11 mouse cellular contexts compared by ENCODE assay signal in the genomic region with DNA sequence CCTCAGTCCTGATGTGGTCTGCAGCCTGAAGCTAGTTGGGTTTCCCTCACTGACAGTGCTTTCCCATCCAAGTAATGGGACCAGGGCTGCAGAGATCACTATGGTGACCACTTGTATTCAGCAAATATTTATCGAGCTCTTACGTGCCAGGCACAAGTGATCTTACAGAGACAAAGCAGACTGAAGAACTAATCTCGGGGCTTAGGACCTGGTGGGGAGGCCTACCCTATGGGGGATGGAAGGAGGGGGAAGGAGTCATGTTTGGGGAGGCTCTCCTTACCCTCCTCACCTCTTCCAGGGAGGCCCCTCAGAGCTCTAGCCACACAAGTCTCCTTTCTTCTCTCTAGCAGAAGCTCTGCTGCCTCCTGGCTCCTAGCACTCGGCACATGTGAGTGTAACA. TPM values are rescaled to one million over a fixed set of nuclear protein-coding genes. Genes with fewer than 3 reads are reported as not detected.
DNase-seq lines count a peak whose midpoint lies in the region; ATAC-seq and TF ChIP-seq lines count a peak whose summit lies in the region.
"Had no signal": no experiment of that assay in that cellular context is flagged by ENCODE, and none has a peak within 500 bp of the region (broad histone marks: within the 10 kb centered on the region; RNA-seq: fewer than 3 reads in every experiment).

No protein-coding gene starts in this region.

- H3K36me3 ChIP-seq in neural tube, embryonic 12.5 days = no peaks in the 10 kb centered on the region
- no peaks in the 10 kb centered on the region for H3K36me3 ChIP-seq in stomach, embryonic 16.5 days (ENCODE audit: control insufficient read depth, insufficient read depth, low read length)

- no peak for TF ChIP-seq CTCF in cerebellum, adult 2 months (IDR thresholded peaks at IDR 0.05; ENCODE audit: borderline replicate concordance, insufficient read depth, low read depth, low read length)
- no peak for TF ChIP-seq CTCF in left cerebral cortex, adult 2 months (IDR thresholded peaks at IDR 0.05)

- no peak for ATAC-seq in neural tube, embryonic 12.5 days (ENCODE audit: low FRiP score, low read depth)
- no peak for ATAC-seq in stomach, embryonic 16.5 days (ENCODE audit: insufficient read depth, low FRiP score)
- ATAC-seq: forebrain, postnatal 0 days had no signal

- intact Hi-C loops in left cerebral cortex, adult 2 months (cut with DNase I) = loop anchor here (5.0 kb wide), 1 partner anchor 532 kb away; no protein-coding TSS in a partner anchor

- DNase-seq in cerebellum, adult 2 months = no peak
- DNase-seq in cerebellum, adult 18-20 months = no peak
- no peak for DNase-seq in left cerebral cortex, adult 2 months (ENCODE audit: extremely low spot score in 1 of 2, low spot score in 2 of 2)
- no peak for DNase-seq in left cerebral cortex, adult 8-10 months (ENCODE audit: low spot score in 2 of 2)
- no peak for DNase-seq in neural tube, embryonic 10.5 days (ENCODE audit: extremely low spot score, low spot score)
- no peak for DNase-seq in left cerebral cortex, adult 9 months (ENCODE audit: low spot score in 2 of 2)
- DNase-seq: forebrain, postnatal 0 days; thymus, adult 18-20 months had no signal

- H3K4me1 ChIP-seq in cerebellum, adult 2 months (ENCODE audit: control insufficient read depth, insufficient read depth, low read length) = peaks cover 47% of the 10 kb centered on the region
- H3K4me1 ChIP-seq in neural tube, embryonic 12.5 days = peaks cover 12% of the 10 kb centered on the region
- H3K4me1 ChIP-seq in stomach, embryonic 16.5 days (ENCODE audit: control insufficient read depth, insufficient read depth, low read length) = peaks cover 30% of the 10 kb centered on the region

- no peak overlapping the region for H3K4me3 ChIP-seq in cerebellum, adult 2 months (replicated peaks; ENCODE audit: insufficient read depth, low read depth, low read length)
- no peak overlapping the region for H3K4me3 ChIP-seq in left cerebral cortex, adult 2 months
- no peak overlapping the region for H3K4me3 ChIP-seq in neural tube, embryonic 12.5 days
- no peak overlapping the region for H3K4me3 ChIP-seq in stomach, embryonic 16.5 days (replicated peaks; ENCODE audit: low read length)
- H3K4me3 ChIP-seq: myocyte had no signal

- no peak for TF ChIP-seq POLR2A in cerebellum, adult 2 months (IDR thresholded peaks at IDR 0.05; ENCODE audit: borderline replicate concordance, insufficient read depth, low read length)

- 0 out of 2 replicates have a peak overlapping the region, but pooled peaks have one; percentile 0 for H3K27ac ChIP-seq in cerebellum, adult 2 months (ENCODE audit: insufficient read depth, low read length)
- H3K27ac ChIP-seq in left cerebral cortex, adult 2 months = peak overlapping the region; percentile 56
- H3K27ac ChIP-seq in neural tube, embryonic 12.5 days = no peak overlapping the region
- H3K27ac ChIP-seq in stomach, embryonic 16.5 days (ENCODE audit: low read length) = peak overlapping the region; percentile 56

- H3K4me2 ChIP-seq in neural tube, embryonic 12.5 days (replicated peaks) = no peak overlapping the region
- no peak overlapping the region for H3K4me2 ChIP-seq in stomach, embryonic 16.5 days (ENCODE audit: low read depth, low read length)

- 0 out of 2 replicates have a peak overlapping the region, but pooled peaks have one; percentile 33 for H3K9ac ChIP-seq in neural tube, embryonic 12.5 days
- peak overlapping the region; percentile 21; the same call in 1 of the 2 replicates for H3K9ac ChIP-seq in stomach, embryonic 16.5 days (ENCODE audit: low read length)
- H3K9ac ChIP-seq: forebrain, postnatal 0 days had no signal

- WGBS in cerebellum, adult 2 months = 57% methylated on average over 4 of the region's 4 CpGs
- WGBS in neural tube, embryonic 12.5 days = 60% methylated on average over 4 of the region's 4 CpGs
- WGBS in stomach, embryonic 16.5 days = 29% methylated on average over 4 of the region's 4 CpGs

- no peaks in the 10 kb centered on the region for H3K9me3 ChIP-seq in neural tube, embryonic 12.5 days
- H3K9me3 ChIP-seq in stomach, embryonic 16.5 days (replicated peaks; ENCODE audit: control insufficient read depth, low read length) = no peaks in the 10 kb centered on the region

- H3K27me3 ChIP-seq in cerebellum, adult 2 months (ENCODE audit: control insufficient read depth, insufficient read depth, low read length) = no peaks in the 10 kb centered on the region
- peaks cover 20% of the 10 kb centered on the region for H3K27me3 ChIP-seq in neural tube, embryonic 12.5 days (replicated peaks)
- H3K27me3 ChIP-seq in stomach, embryonic 16.5 days (ENCODE audit: control insufficient read depth, insufficient read depth, low read length) = peaks cover 5% of the 10 kb centered on the region; the same call in 1 of the 2 replicates

RNA-seq across cellular contexts. Expression of gene Camkk1, which starts 5.0 kb away (rescaled TPM):
- polyA plus RNA-seq in cerebellum, adult 2 months (2012; rRNA removed) = 68.8 and 70.8 TPM in 2 replicates
- total RNA-seq in left cerebral cortex, adult 2 months (2021) = 100 to 1,000 TPM; 118 to 126 TPM
- total RNA-seq in left cerebral cortex, adult 8-10 months (2022) = 100 to 1,000 TPM; 107 to 111 (median 108) TPM
- polyA plus RNA-seq in neural tube, embryonic 12.5 days (2016; fragmentation: Nextera tagmentation; extraction: Ambion mirVana) = 14.7 and 14.8 TPM in 2 replicates
- polyA plus RNA-seq in stomach, embryonic 16.5 days (2015; fragmentation: Nextera tagmentation; extraction: Ambion mirVana) = 13.9 and 15.5 TPM in 2 replicates

RNA-seq across cellular contexts. Expression of gene Ncbp3, which starts 23.8 kb away (rescaled TPM):
- 6.4 and 6.5 TPM in 2 replicates for polyA plus RNA-seq in cerebellum, adult 2 months (2012; rRNA removed)
- 10 to 100 TPM; 10.3 to 10.7 TPM for total RNA-seq in left cerebral cortex, adult 2 months (2021)
- 1 to 10 TPM; 8.4 to 9.4 (median 9.2) TPM for total RNA-seq in left cerebral cortex, adult 8-10 months (2022)
- 14.3 and 15.1 TPM in 2 replicates for polyA plus RNA-seq in neural tube, embryonic 12.5 days (2016; fragmentation: Nextera tagmentation; extraction: Ambion mirVana)
- polyA plus RNA-seq in stomach, embryonic 16.5 days (2015; fragmentation: Nextera tagmentation; extraction: Ambion mirVana) = 10.8 and 11.1 TPM in 2 replicates

RNA-seq across cellular contexts. Expression of gene P2rx1, which starts 24.9 kb away (rescaled TPM):
- polyA plus RNA-seq in cerebellum, adult 2 months (2012; rRNA removed) = 0.41 and 0.46 TPM in 2 replicates
- total RNA-seq in left cerebral cortex, adult 2 months (2021) = under 1 TPM; 0.20 to 0.40 TPM
- total RNA-seq in left cerebral cortex, adult 8-10 months (2022) = under 1 TPM; 0.21 to 0.89 (median 0.41) TPM
- 1.4 TPM in 2 replicates for polyA plus RNA-seq in neural tube, embryonic 12.5 days (2016; fragmentation: Nextera tagmentation; extraction: Ambion mirVana)
- polyA plus RNA-seq in stomach, embryonic 16.5 days (2015; fragmentation: Nextera tagmentation; extraction: Ambion mirVana) = 25.4 and 30.6 TPM in 2 replicates

Comparison
In these comparisons a context has a peak if more than half of its experiments do, and no peak if none do; other contexts are left out.
1. RNA of gene P2rx1, which starts 24.9 kb away (polyA plus RNA-seq): 25.4 to 30.6 TPM in stomach, embryonic 16.5 days; 1.4 TPM in neural tube, embryonic 12.5 days and 0.41 to 0.46 TPM in cerebellum, adult 2 months; every median in the first group is over 10 times any median in the second.